Mouse (Mus musculus): Measurements from ENCODE around the gene Rhbdd3. TPM values are rescaled to one million over a fixed set of nuclear protein-coding genes. Genes with fewer than 3 reads are reported as not detected.
A peak's percentile ranks its signal among the peaks of the same experiment; 100 is the strongest.

Rhbdd3 gene
- polyA plus RNA-seq, 1 experiment from 2014 or later: 21.3 TPM

DNA sequence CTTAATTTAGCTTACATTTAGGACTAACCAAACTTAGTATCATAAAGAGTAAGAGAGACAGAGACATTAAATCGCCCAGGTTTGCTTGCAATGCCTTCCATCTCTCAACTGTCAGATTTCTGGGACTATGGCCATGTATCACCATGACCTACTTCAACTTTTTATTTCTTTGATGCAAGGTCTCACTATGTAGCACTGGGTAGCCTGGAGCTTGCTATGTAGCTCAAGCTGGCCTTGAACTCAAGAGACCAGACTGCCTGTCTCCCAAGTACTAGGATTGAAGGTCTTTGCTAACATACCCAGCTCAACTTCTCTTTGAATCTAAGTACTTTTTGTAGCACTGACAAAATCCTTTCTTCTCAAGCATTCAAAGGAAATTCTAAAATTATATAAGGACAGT lies 9.6 kb upstream of the Rhbdd3 start:
- no peak overlapping the region for H3K27ac ChIP-seq (ENCODE audit: low read depth, low read length)
- no peak for DNase-seq (ENCODE audit: low spot score, missing footprints)
- peaks cover 38% of the 10 kb centered on the region for H3K36me3 ChIP-seq (ENCODE audit: control insufficient read depth, insufficient read depth, low read length)
- 96% methylated on average over 1 of the region's 1 CpGs for WGBS
- no peak overlapping the region for H3K9ac ChIP-seq (ENCODE audit: low read length)
- H3K9me3 ChIP-seq (ENCODE audit: control insufficient read depth, low read length): no peaks in the 10 kb centered on the region
- no peak for ATAC-seq (ENCODE audit: low FRiP score)
- H3K4me1 ChIP-seq (ENCODE audit: control insufficient read depth, insufficient read depth, low read length): no peaks in the 10 kb centered on the region
- H3K4me3 ChIP-seq (ENCODE audit: low read depth, low read length): no peak overlapping the region
- no peaks in the 10 kb centered on the region for H3K27me3 ChIP-seq (ENCODE audit: control insufficient read depth, insufficient read depth, low read length)
- H3K4me2 ChIP-seq: no peak overlapping the region

DNA sequence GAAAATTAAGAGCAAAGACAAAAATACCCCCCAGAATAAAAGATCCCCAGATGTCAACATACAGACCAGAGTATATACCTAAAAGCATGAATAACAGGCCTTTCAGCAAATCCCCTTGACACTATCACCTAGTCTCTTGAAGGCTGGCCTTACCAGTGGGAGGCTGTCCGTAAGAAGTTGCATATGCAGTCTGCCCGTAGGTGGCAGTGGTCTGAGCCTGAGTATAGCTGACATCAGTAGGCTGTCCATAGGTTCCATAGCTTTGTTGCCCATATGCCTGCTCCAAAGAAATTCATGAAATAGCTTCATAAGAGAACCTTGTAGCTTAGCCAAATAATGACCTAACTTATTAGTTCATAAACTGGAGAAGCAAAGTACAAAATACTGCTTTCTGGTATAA lies 7.0 kb upstream of the Rhbdd3 start:
- H3K4me3 ChIP-seq (ENCODE audit: low read depth, low read length): no peak overlapping the region
- peaks cover 5% of the 10 kb centered on the region; the same call in 1 of the 2 replicates for H3K4me1 ChIP-seq (ENCODE audit: control insufficient read depth, insufficient read depth, low read length)
- no peak overlapping the region for H3K4me2 ChIP-seq
- H3K9me3 ChIP-seq (ENCODE audit: control insufficient read depth, low read length): no peaks in the 10 kb centered on the region
- H3K27ac ChIP-seq (ENCODE audit: low read depth, low read length): no peak overlapping the region
- peaks cover 29% of the 10 kb centered on the region for H3K36me3 ChIP-seq (ENCODE audit: control insufficient read depth, insufficient read depth, low read length)
- H3K27me3 ChIP-seq (ENCODE audit: control insufficient read depth, insufficient read depth, low read length): no peaks in the 10 kb centered on the region
- no peak for DNase-seq (ENCODE audit: low spot score, missing footprints)
- no peak overlapping the region for H3K9ac ChIP-seq (ENCODE audit: low read length)
- ATAC-seq (ENCODE audit: low FRiP score): no peak
- 51% methylated on average over 2 of the region's 2 CpGs for WGBS

DNA sequence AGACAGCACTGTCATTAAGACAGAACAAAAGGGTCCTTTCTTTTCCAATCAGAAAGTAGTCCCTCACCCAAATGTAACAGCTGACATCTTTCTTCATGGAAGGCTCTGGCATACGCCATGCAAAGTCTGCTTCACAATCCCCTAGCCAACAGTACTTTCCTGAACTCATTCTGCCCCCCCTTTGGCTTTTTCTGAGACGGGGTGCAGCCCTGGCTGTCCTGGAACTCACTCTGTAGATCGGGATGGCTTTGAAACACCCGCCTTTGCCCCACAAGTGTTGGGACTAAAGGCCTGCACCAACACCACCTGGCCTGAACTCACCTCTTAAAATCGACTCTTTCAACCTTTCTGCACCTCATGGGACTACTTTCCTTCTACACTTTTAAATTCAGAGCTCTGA lies 2.8 kb upstream of the Rhbdd3 start:
- ATAC-seq (ENCODE audit: low FRiP score) (no peak), DNase-seq (ENCODE audit: low spot score, missing footprints) (no peak)
- no peaks in the 10 kb centered on the region for H3K27me3 ChIP-seq (ENCODE audit: control insufficient read depth, insufficient read depth, low read length)
- H3K4me1 ChIP-seq (ENCODE audit: control insufficient read depth, insufficient read depth, low read length): peaks cover 22% of the 10 kb centered on the region
- 89% methylated on average over 5 of the region's 5 CpGs for WGBS
- peaks cover 10% of the 10 kb centered on the region; the same call in 1 of the 2 replicates for H3K36me3 ChIP-seq (ENCODE audit: control insufficient read depth, insufficient read depth, low read length)
- no peaks in the 10 kb centered on the region for H3K9me3 ChIP-seq (ENCODE audit: control insufficient read depth, low read length)
- no peak overlapping the region for H3K9ac ChIP-seq (ENCODE audit: low read length)
- H3K27ac ChIP-seq (ENCODE audit: low read depth, low read length): no peak overlapping the region
- H3K4me2 ChIP-seq: no peak overlapping the region
- H3K4me3 ChIP-seq (ENCODE audit: low read depth, low read length): no peak overlapping the region

DNA sequence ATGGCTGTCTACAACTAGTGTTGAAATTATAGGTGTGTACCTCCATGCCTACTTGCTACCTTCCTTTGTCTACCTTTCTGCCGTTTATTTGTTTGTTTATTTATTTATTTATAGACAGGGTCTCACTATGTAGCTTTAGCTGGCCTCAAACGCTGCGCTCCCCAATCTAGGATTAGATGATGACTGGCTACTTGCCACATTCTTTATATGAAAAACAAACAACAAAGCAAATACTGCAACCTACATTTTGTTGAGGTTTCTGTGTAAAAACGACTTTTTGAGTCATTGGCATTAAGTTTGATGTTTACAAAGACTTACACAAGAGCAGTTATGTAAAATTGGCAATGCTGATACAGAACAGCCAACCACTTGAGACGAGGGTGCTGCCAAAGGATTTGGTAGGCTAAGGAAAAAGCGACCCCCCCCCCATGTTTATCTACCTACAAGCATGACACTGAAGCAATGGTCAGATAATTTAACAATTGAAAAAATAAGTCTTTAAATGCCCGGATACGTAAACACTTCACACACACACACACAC lies 2.2 kb upstream of the Rhbdd3 start:
- Histone ChIP-seq H3K9me3 (ENCODE audit: control insufficient read depth, low read length) (no peaks in the 10 kb centered on the region), H3K4me3 (ENCODE audit: low read depth, low read length) (peak overlapping the region; percentile 95), H3K27ac (ENCODE audit: low read depth, low read length) (no peak overlapping the region), H3K9ac (ENCODE audit: low read length) (no peak overlapping the region), H3K4me1 (ENCODE audit: control insufficient read depth, insufficient read depth, low read length) (peaks cover 22% of the 10 kb centered on the region), H3K4me2 (peak overlapping the region; percentile 74), H3K36me3 (ENCODE audit: control insufficient read depth, insufficient read depth, low read length) (peaks cover 7% of the 10 kb centered on the region; the same call in 1 of the 2 replicates), H3K27me3 (ENCODE audit: control insufficient read depth, insufficient read depth, low read length) (no peaks in the 10 kb centered on the region)
- ATAC-seq (ENCODE audit: low FRiP score) (no peak), DNase-seq (ENCODE audit: low spot score, missing footprints) (no peak)
- WGBS: 82% methylated on average over 8 of the region's 8 CpGs

DNA sequence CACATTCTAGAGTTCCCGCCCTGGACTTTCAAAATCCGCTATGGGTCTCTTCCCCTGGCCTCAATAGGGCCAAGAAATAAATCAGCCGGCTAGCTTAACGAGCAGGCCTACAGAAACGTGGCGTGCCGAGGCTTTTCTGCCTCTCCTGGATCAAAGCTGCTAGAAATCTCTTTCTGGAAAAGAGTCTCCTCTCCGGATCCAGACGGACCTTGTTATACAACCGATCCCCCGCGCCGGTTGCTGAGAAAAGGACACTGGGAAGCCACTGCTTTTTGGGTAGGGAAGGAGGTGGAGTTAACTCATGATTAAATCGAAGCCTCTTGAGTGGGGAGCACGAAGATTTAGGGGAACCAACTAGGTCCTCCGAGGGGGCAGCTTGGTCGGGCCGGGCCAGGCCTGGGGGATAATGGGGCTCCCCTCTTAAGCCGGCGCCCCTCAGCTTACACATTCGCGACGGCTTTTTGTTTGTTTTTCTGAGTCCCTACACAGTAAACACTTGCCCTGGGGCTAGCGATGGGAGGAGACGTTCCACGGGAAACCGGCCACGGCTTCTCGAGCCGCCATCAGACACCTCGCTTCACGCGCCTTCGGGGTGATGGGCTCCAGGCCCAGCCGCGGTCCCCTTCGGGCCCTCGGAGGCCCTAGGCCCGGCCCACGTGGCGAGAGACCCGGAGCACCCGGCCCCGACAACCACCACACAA lies 541 bp upstream of the Rhbdd3 start:
- peak overlapping the region; percentile 95 for H3K27ac ChIP-seq (ENCODE audit: low read depth, low read length)
- no peaks in the 10 kb centered on the region for H3K36me3 ChIP-seq (ENCODE audit: control insufficient read depth, insufficient read depth, low read length)
- ATAC-seq (ENCODE audit: low FRiP score) (peak; percentile 34), DNase-seq (ENCODE audit: low spot score, missing footprints) (peak; percentile 95)
- H3K4me1 ChIP-seq (ENCODE audit: control insufficient read depth, insufficient read depth, low read length): peaks cover 22% of the 10 kb centered on the region
- H3K4me3 ChIP-seq (ENCODE audit: low read depth, low read length): peak overlapping the region; percentile 95
- H3K9me3 ChIP-seq (ENCODE audit: control insufficient read depth, low read length): no peaks in the 10 kb centered on the region
- H3K4me2 ChIP-seq: peak overlapping the region; percentile 74
- under 1% methylated on average over 44 of the region's 44 CpGs for WGBS
- no peaks in the 10 kb centered on the region for H3K27me3 ChIP-seq (ENCODE audit: control insufficient read depth, insufficient read depth, low read length)
- peak overlapping the region; percentile 98 for H3K9ac ChIP-seq (ENCODE audit: low read length)

DNA sequence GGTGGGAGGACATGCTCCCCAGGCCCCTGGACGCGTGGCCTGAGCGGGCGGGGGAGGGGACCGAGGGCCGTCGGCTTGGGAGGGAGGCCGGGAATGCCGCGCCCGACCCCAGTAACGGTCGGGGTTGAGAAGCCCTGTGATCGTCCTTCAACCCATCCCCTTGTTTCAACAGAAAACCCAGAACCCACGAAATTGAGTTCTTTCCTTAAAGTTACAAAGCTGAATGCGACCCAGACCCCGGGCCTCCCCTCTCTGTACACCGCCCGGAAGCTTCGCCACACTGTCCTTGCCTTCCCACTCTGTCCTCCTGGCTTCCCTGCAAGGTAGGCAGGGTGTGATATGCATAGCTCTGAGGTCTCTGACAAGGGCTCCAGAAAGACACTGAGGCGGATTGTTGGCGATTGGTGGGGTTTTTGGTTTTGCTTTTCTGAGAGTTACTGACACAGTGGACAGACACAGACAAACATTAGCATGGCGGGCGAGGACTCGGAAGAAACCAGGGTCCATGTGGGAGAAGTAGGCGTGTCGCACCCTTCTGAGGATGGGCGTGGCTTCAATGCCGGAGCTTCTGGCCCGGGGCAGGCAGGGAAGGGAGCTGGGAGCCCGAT lies 954 bp downstream of the Rhbdd3 start:
- Histone ChIP-seq H3K9ac (ENCODE audit: low read length) (peak overlapping the region; percentile 98), H3K9me3 (ENCODE audit: control insufficient read depth, low read length) (no peaks in the 10 kb centered on the region), H3K4me1 (ENCODE audit: control insufficient read depth, insufficient read depth, low read length) (peaks cover 22% of the 10 kb centered on the region), H3K4me3 (ENCODE audit: low read depth, low read length) (peak overlapping the region; percentile 95), H3K27me3 (ENCODE audit: control insufficient read depth, insufficient read depth, low read length) (no peaks in the 10 kb centered on the region), H3K4me2 (peak overlapping the region; percentile 86), H3K36me3 (ENCODE audit: control insufficient read depth, insufficient read depth, low read length) (no peaks in the 10 kb centered on the region), H3K27ac (ENCODE audit: low read depth, low read length) (peak overlapping the region; percentile 95)
- DNase-seq (ENCODE audit: low spot score, missing footprints): peak; percentile 98
- ATAC-seq (ENCODE audit: low FRiP score): peak; percentile 80
- 0% methylated on average over 31 of the region's 31 CpGs for WGBS

DNA sequence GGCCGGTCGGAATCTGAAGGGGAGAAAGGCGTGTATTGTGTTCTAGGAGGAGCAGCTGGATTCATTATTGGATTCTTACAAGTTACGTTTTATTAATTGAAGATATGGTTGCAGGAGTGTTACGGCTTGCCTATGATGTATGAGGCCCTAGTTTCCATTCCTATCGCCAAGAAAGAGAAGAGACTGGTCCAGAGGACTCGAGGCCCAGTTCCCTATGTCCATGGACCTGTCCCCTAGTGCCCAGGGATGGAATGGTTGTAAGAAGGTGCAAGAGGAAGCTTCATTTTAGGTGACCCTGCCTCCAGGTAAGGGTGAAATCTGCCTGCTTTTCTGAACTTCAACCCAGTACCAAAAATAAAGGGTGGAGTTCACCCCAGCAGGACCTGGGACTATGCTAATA lies 1.6 kb downstream of the Rhbdd3 start:
- peak overlapping the region; percentile 98 for H3K9ac ChIP-seq (ENCODE audit: low read length)
- peaks cover 22% of the 10 kb centered on the region for H3K4me1 ChIP-seq (ENCODE audit: control insufficient read depth, insufficient read depth, low read length)
- H3K4me3 ChIP-seq (ENCODE audit: low read depth, low read length): peak overlapping the region; percentile 95
- DNase-seq (ENCODE audit: low spot score, missing footprints) (no peak), ATAC-seq (ENCODE audit: low FRiP score) (no peak)
- H3K36me3 ChIP-seq (ENCODE audit: control insufficient read depth, insufficient read depth, low read length): no peaks in the 10 kb centered on the region
- no peaks in the 10 kb centered on the region for H3K27me3 ChIP-seq (ENCODE audit: control insufficient read depth, insufficient read depth, low read length)
- H3K27ac ChIP-seq (ENCODE audit: low read depth, low read length): peak overlapping the region; percentile 95
- H3K4me2 ChIP-seq: peak overlapping the region; percentile 86
- no peaks in the 10 kb centered on the region for H3K9me3 ChIP-seq (ENCODE audit: control insufficient read depth, low read length)
- 3% methylated on average over 7 of the region's 7 CpGs for WGBS

DNA sequence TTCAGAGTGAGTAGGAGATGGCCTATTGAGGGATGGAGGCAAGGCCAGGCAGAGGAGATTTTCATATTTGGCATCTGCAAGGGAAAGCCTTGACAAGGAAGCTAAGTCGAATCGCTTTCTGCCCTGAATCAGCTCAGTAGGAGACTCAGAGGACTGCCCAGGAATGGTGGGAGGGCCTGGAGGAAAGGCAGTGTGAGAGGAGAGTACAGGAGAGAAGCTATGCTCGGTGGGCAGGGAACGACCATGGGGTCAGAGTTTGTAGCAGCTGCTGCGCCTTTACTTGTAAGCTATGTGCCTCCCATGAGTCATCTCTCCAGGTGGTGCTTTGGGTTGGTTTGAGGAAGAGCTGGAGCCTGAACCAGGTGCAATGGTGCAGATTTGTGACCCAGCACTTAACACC lies 2.1 kb downstream of the Rhbdd3 start:
- no peak for DNase-seq (ENCODE audit: low spot score, missing footprints)
- Histone ChIP-seq H3K4me3 (ENCODE audit: low read depth, low read length) (no peak overlapping the region), H3K9me3 (ENCODE audit: control insufficient read depth, low read length) (no peaks in the 10 kb centered on the region), H3K9ac (ENCODE audit: low read length) (no peak overlapping the region), H3K36me3 (ENCODE audit: control insufficient read depth, insufficient read depth, low read length) (no peaks in the 10 kb centered on the region; the same call in 1 of the 2 replicates), H3K27ac (ENCODE audit: low read depth, low read length) (no peak overlapping the region), H3K27me3 (ENCODE audit: control insufficient read depth, insufficient read depth, low read length) (no peaks in the 10 kb centered on the region), H3K4me1 (ENCODE audit: control insufficient read depth, insufficient read depth, low read length) (peaks cover 22% of the 10 kb centered on the region), H3K4me2 (peak overlapping the region; percentile 86)
- 48% methylated on average over 5 of the region's 5 CpGs for WGBS
- no peak for ATAC-seq (ENCODE audit: low FRiP score)

DNA sequence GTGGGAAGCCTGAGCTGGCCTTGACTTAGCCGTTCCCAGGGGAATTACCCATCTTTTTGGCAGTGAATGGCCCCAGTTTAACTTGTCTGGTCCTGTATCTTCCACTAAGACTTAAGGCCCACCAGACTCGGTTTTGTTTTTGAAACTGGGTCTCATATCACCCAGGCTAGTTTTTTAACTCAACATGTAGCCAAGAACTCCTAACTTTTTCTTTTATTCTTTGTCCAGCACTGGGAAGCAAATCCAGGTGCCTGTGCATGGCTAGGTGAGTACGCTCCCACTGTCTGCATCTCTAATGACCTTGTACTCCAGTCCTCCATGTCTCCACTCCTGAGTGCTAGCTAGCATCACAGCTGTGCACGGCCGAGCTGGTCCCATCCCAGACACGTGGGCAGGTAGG lies 2.9 kb downstream of the Rhbdd3 start:
- H3K9ac ChIP-seq (ENCODE audit: low read length): no peak overlapping the region
- no peak overlapping the region for H3K4me2 ChIP-seq
- ATAC-seq (ENCODE audit: low FRiP score): no peak
- no peaks in the 10 kb centered on the region for H3K9me3 ChIP-seq (ENCODE audit: control insufficient read depth, low read length)
- 86% methylated on average over 6 of the region's 6 CpGs for WGBS
- peaks cover 17% of the 10 kb centered on the region for H3K4me1 ChIP-seq (ENCODE audit: control insufficient read depth, insufficient read depth, low read length)
- H3K36me3 ChIP-seq (ENCODE audit: control insufficient read depth, insufficient read depth, low read length): no peaks in the 10 kb centered on the region; the same call in 1 of the 2 replicates
- no peaks in the 10 kb centered on the region for H3K27me3 ChIP-seq (ENCODE audit: control insufficient read depth, insufficient read depth, low read length)
- no peak overlapping the region for H3K27ac ChIP-seq (ENCODE audit: low read depth, low read length)
- DNase-seq (ENCODE audit: low spot score, missing footprints): no peak
- H3K4me3 ChIP-seq (ENCODE audit: low read depth, low read length): no peak overlapping the region

Measured in midbrain, embryonic 11.5 days (tissue).